Mouse (Mus musculus) liver, embryonic 14.5 days (tissue): ENCODE data around the gene Nynrin.

ENCODE experiments used
- CTCF ChIP-seq: IDR thresholded peaks from 2 replicates; pipeline ENCODE4 v1.5.1; 2016; ENCODE audit warnings: antibody characterized with exemption, low read depth, control low read depth
- EP300 ChIP-seq: IDR thresholded peaks from 2 replicates; pipeline ENCODE4 v1.6.1; 2016; ENCODE audit warnings: antibody characterized with exemption, low read depth

DNA sequence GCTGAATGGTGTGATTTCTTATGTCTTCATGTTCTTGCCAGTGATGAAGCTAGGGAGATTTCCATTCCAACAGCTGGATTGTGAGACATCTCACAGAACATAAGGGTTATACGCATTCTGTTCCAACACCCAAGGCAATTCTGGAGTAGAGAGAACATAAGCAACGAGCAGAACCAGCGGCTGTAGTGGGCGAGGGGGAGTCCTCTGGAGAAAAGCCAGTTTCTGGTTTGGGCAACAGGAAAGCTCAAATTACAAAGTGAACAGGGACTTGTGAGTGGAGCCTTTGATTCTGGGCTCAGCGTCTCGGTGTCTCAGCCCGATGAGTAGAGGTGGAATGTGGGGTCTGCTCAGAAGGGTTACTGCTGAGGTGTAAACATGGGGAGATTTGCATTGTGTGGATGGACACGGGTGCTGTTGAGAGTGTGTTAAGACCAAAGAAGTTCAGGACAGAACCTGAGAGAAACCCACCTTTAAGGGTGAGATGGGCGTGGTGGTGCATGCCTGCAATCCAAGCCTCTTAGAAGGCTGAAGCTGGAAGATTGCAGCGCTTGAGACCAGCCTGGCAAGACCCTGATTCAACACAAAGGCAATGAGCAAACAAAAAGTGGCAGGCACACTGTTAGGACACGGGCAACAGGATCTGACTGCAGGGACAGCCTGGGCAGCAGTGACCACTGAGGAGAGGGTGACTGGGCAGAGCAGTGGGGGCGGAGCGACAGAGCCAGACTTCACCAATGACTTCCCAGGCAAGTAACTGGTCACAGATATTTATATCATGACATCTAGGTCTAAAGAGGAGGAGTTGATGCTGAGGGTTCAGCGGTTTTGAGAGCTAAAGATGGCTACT, 23.9 kb downstream of the Nynrin start:
- TF ChIP-seq CTCF (no peak), EP300 (no peak)
